Mouse (Mus musculus): ENCODE measurements around the gene Itpkb. TPM values are rescaled to one million over a fixed set of nuclear protein-coding genes. Genes with fewer than 3 reads are reported as not detected.
A peak's percentile ranks its signal among the peaks of the same experiment; 100 is the strongest.

Gene Itpkb
- polyA plus RNA-seq, 1 experiment from 2014 or later = 11.2 TPM

- H3K4me2 ChIP-seq = peak overlapping the region; percentile 99
- peak overlapping the region; percentile 88 for H3K9ac ChIP-seq
- peak overlapping the region; percentile 97; the same call in 1 of the 2 replicates for H3K27ac ChIP-seq
- H3K4me3 ChIP-seq = peak overlapping the region; percentile 66
- H3K9me3 ChIP-seq = no peaks in the 10 kb centered on the region
- H3K27me3 ChIP-seq = peaks cover 12% of the 10 kb centered on the region
- peaks cover 31% of the 10 kb centered on the region for H3K36me3 ChIP-seq
- peaks cover 68% of the 10 kb centered on the region for H3K4me1 ChIP-seq
- WGBS = 2% methylated on average over 70 of the region's 72 CpGs
- ATAC-seq (ENCODE audit: insufficient number of reproducible peaks, insufficient read depth, low FRiP score, low TSS enrichment, low read depth) = 0 out of 2 replicates have a peak, but pooled peaks have one; percentile 28
Observed at GRCm38 (mm10) chr1:180332076-180332927, 2.0 kb downstream of the Itpkb start.

- Histone ChIP-seq H3K9me3 (no peaks in the 10 kb centered on the region), H3K4me3 (peak overlapping the region; percentile 66), H3K9ac (peak overlapping the region; percentile 88), H3K27ac (no peak overlapping the region), H3K4me2 (peak overlapping the region; percentile 99), H3K4me1 (peaks cover 70% of the 10 kb centered on the region), H3K27me3 (peaks cover 12% of the 10 kb centered on the region), H3K36me3 (peaks cover 31% of the 10 kb centered on the region)
- 42% methylated on average over 14 of the region's 14 CpGs for WGBS
- ATAC-seq (ENCODE audit: insufficient number of reproducible peaks, insufficient read depth, low FRiP score, low TSS enrichment, low read depth) = no peak
Observed at GRCm38 (mm10) chr1:180332928-180333440, 2.7 kb downstream of the Itpkb start.

- 46% methylated on average over 6 of the region's 6 CpGs for WGBS
- no peak overlapping the region for H3K27ac ChIP-seq
- H3K36me3 ChIP-seq = peaks cover 31% of the 10 kb centered on the region
- peaks cover 68% of the 10 kb centered on the region for H3K4me1 ChIP-seq
- H3K4me2 ChIP-seq = peak overlapping the region; percentile 99
- peak overlapping the region; percentile 66 for H3K4me3 ChIP-seq
- H3K9me3 ChIP-seq = no peaks in the 10 kb centered on the region
- peak overlapping the region; percentile 88 for H3K9ac ChIP-seq
- no peak for ATAC-seq (ENCODE audit: insufficient number of reproducible peaks, insufficient read depth, low FRiP score, low TSS enrichment, low read depth)
- peaks cover 12% of the 10 kb centered on the region for H3K27me3 ChIP-seq
Observed at GRCm38 (mm10) chr1:180333588-180333987, 3.3 kb downstream of the Itpkb start.

- H3K27me3 ChIP-seq = peaks cover 12% of the 10 kb centered on the region
- peak overlapping the region; percentile 66 for H3K4me3 ChIP-seq
- no peak overlapping the region for H3K9ac ChIP-seq
- ATAC-seq (ENCODE audit: insufficient number of reproducible peaks, insufficient read depth, low FRiP score, low TSS enrichment, low read depth) = no peak
- peaks cover 61% of the 10 kb centered on the region for H3K4me1 ChIP-seq
- WGBS = 77% methylated on average over 6 of the region's 6 CpGs
- H3K27ac ChIP-seq = no peak overlapping the region
- H3K9me3 ChIP-seq = no peaks in the 10 kb centered on the region
- H3K36me3 ChIP-seq = peaks cover 31% of the 10 kb centered on the region
- peak overlapping the region; percentile 99 for H3K4me2 ChIP-seq
Observed at GRCm38 (mm10) chr1:180334541-180334940, 4.3 kb downstream of the Itpkb start.

- peaks cover 12% of the 10 kb centered on the region for H3K27me3 ChIP-seq
- ATAC-seq (ENCODE audit: insufficient number of reproducible peaks, insufficient read depth, low FRiP score, low TSS enrichment, low read depth) = no peak
- no peak overlapping the region for H3K27ac ChIP-seq
- 68% methylated on average over 12 of the region's 12 CpGs for WGBS
- peaks cover 63% of the 10 kb centered on the region for H3K4me1 ChIP-seq
- peak overlapping the region; percentile 99 for H3K4me2 ChIP-seq
- H3K9me3 ChIP-seq = no peaks in the 10 kb centered on the region
- H3K36me3 ChIP-seq = peaks cover 31% of the 10 kb centered on the region
- no peak overlapping the region for H3K9ac ChIP-seq
- H3K4me3 ChIP-seq = 0 out of 2 replicates have a peak overlapping the region, but pooled peaks have one; percentile 66
Observed at GRCm38 (mm10) chr1:180335513-180336375, 5.5 kb downstream of the Itpkb start.

GRCm38 (mm10) chr1:180338358-180338757 lies 8.1 kb downstream of the Itpkb start:
- no peak overlapping the region for H3K9ac ChIP-seq
- no peak overlapping the region for H3K4me3 ChIP-seq
- WGBS = 86% methylated on average over 8 of the region's 8 CpGs
- H3K27ac ChIP-seq = no peak overlapping the region
- H3K27me3 ChIP-seq = peaks cover 6% of the 10 kb centered on the region; the same call in 1 of the 2 replicates
- H3K4me1 ChIP-seq = peaks cover 52% of the 10 kb centered on the region
- no peak for ATAC-seq (ENCODE audit: insufficient number of reproducible peaks, insufficient read depth, low FRiP score, low TSS enrichment, low read depth)
- H3K36me3 ChIP-seq = peaks cover 20% of the 10 kb centered on the region
- H3K4me2 ChIP-seq = no peak overlapping the region
- no peaks in the 10 kb centered on the region for H3K9me3 ChIP-seq

- peaks cover 52% of the 10 kb centered on the region for H3K4me1 ChIP-seq
- H3K9me3 ChIP-seq = no peaks in the 10 kb centered on the region
- H3K27me3 ChIP-seq = no peaks in the 10 kb centered on the region
- 82% methylated on average over 5 of the region's 5 CpGs for WGBS
- ATAC-seq (ENCODE audit: insufficient number of reproducible peaks, insufficient read depth, low FRiP score, low TSS enrichment, low read depth) = no peak
- H3K9ac ChIP-seq = no peak overlapping the region
- no peak overlapping the region for H3K4me2 ChIP-seq
- H3K4me3 ChIP-seq = no peak overlapping the region
- peaks cover 12% of the 10 kb centered on the region for H3K36me3 ChIP-seq
- H3K27ac ChIP-seq = no peak overlapping the region
Observed at GRCm38 (mm10) chr1:180339143-180339542, 8.9 kb downstream of the Itpkb start.

GRCm38 (mm10) chr1:180342944-180343343 lies 12.7 kb downstream of the Itpkb start:
- H3K4me1 ChIP-seq = peaks cover 49% of the 10 kb centered on the region
- no peak overlapping the region for H3K4me2 ChIP-seq
- ATAC-seq (ENCODE audit: insufficient number of reproducible peaks, insufficient read depth, low FRiP score, low TSS enrichment, low read depth) = no peak
- no peak overlapping the region for H3K9ac ChIP-seq
- H3K9me3 ChIP-seq = no peaks in the 10 kb centered on the region
- no peaks in the 10 kb centered on the region for H3K27me3 ChIP-seq
- no peak overlapping the region for H3K4me3 ChIP-seq
- no peak overlapping the region for H3K27ac ChIP-seq
- 84% methylated on average over 7 of the region's 7 CpGs for WGBS
- H3K36me3 ChIP-seq = no peaks in the 10 kb centered on the region

- Histone ChIP-seq H3K36me3 (no peaks in the 10 kb centered on the region), H3K4me1 (peaks cover 55% of the 10 kb centered on the region), H3K27me3 (no peaks in the 10 kb centered on the region), H3K4me3 (no peak overlapping the region), H3K9ac (no peak overlapping the region), H3K27ac (no peak overlapping the region), H3K4me2 (no peak overlapping the region), H3K9me3 (no peaks in the 10 kb centered on the region)
- 37% methylated on average over 8 of the region's 8 CpGs for WGBS
- ATAC-seq (ENCODE audit: insufficient number of reproducible peaks, insufficient read depth, low FRiP score, low TSS enrichment, low read depth) = no peak
Observed at GRCm38 (mm10) chr1:180343434-180344210, 13.3 kb downstream of the Itpkb start.

- ATAC-seq (ENCODE audit: insufficient number of reproducible peaks, insufficient read depth, low FRiP score, low TSS enrichment, low read depth) = no peak
- Histone ChIP-seq H3K27me3 (no peaks in the 10 kb centered on the region), H3K4me3 (no peak overlapping the region), H3K9ac (no peak overlapping the region), H3K4me1 (peaks cover 62% of the 10 kb centered on the region), H3K27ac (no peak overlapping the region), H3K4me2 (no peak overlapping the region), H3K36me3 (no peaks in the 10 kb centered on the region), H3K9me3 (no peaks in the 10 kb centered on the region)
- WGBS = 84% methylated on average over 5 of the region's 5 CpGs
Observed at GRCm38 (mm10) chr1:180345098-180345497, 14.8 kb downstream of the Itpkb start.

- Histone ChIP-seq H3K36me3 (no peaks in the 10 kb centered on the region), H3K4me2 (no peak overlapping the region), H3K4me3 (no peak overlapping the region), H3K9me3 (no peaks in the 10 kb centered on the region), H3K9ac (no peak overlapping the region), H3K27me3 (no peaks in the 10 kb centered on the region), H3K4me1 (peaks cover 72% of the 10 kb centered on the region), H3K27ac (no peak overlapping the region)
- no peak for ATAC-seq (ENCODE audit: insufficient number of reproducible peaks, insufficient read depth, low FRiP score, low TSS enrichment, low read depth)
- 41% methylated on average over 4 of the region's 4 CpGs for WGBS
Observed at GRCm38 (mm10) chr1:180347059-180347458, 16.8 kb downstream of the Itpkb start.

All from embryonic facial prominence, embryonic 13.5 days (tissue).